Mouse (Mus musculus) forebrain, embryonic 11.5 days (tissue): Measurements from ENCODE around the gene Gm12185. TPM values are rescaled to one million over a fixed set of nuclear protein-coding genes. Genes with fewer than 3 reads are reported as not detected.
"Not testable (repeated sequence)": the region's sequence is repeated elsewhere in the genome, so short reads cannot be mapped to it uniquely, and the experiment has no call there.

Source experiments
- ATAC-seq: fragments of 200-750 bp; cut with Nextera tagmentation; replicated peaks from 2 replicates; pipeline ENCODE4 v1.8.0; 2017; ENCODE audit warnings: moderate TSS enrichment; ENCODE audit not compliant: low FRiP score
- DNase-seq: peaks from one replicate; pipeline ENCODE4 v3.0.0-alpha.2; 2017; ENCODE audit warnings: low spot score
- H3K27ac ChIP-seq: fragments of 300-500 bp; sonication (generic); 2 replicates; pipeline ENCODE4 v1.5.1; 2014; ENCODE audit warnings: low read depth, low read length
- H3K27me3 ChIP-seq: fragments of 300-500 bp; sonication (generic); 2 replicates; pipeline ENCODE4 v1.6.1; 2014; ENCODE audit warnings: mild to moderate bottlenecking, low read length, mixed read lengths; ENCODE audit not compliant: control insufficient read depth, insufficient read depth
- H3K36me3 ChIP-seq: fragments of 300-500 bp; sonication (generic); 2 replicates; pipeline ENCODE4 v1.6.1; 2014; ENCODE audit warnings: mild to moderate bottlenecking, low read length, moderate library complexity, mixed read lengths; ENCODE audit not compliant: control insufficient read depth, insufficient read depth
- H3K4me1 ChIP-seq: fragments of 300-500 bp; sonication (generic); replicated peaks from 2 replicates; pipeline ENCODE4 v1.6.1; 2014; ENCODE audit warnings: low read length, mixed read lengths; ENCODE audit not compliant: control insufficient read depth, insufficient read depth
- H3K4me2 ChIP-seq: fragments of 300-500 bp; sonication (generic); 2 replicates; pipeline ENCODE4 v1.6.1; 2014; ENCODE audit warnings: low read depth, mild to moderate bottlenecking, low read length, moderate library complexity, mixed read lengths; ENCODE audit not compliant: severe bottlenecking
- H3K4me3 ChIP-seq: fragments of 300-500 bp; sonication (generic); 2 replicates; pipeline ENCODE4 v1.5.1; 2014; ENCODE audit warnings: low read depth, low read length
- H3K9ac ChIP-seq: fragments of 300-500 bp; sonication (generic); 2 replicates; pipeline ENCODE4 v1.6.1; 2014; ENCODE audit warnings: low read length
- H3K9me3 ChIP-seq: fragments of 300-500 bp; sonication (generic); 2 replicates; pipeline ENCODE4 v1.6.1; 2016; ENCODE audit warnings: low read length, mixed read lengths; ENCODE audit not compliant: control insufficient read depth
- WGBS: fragments of 180-500 bp; shearing (Covaris S2); extraction: QIAGEN DNeasy Blood & Tissue Kit; methylation state at CpG from one replicate; pipeline ENCODE4 v1.1.7; 2014; 5-methylcytosine and 5-hydroxymethylcytosine counted together
- polyA plus RNA-seq: library from polyadenylated mRNA; unstranded; fragments of >200 nt; fragmentation: Nextera tagmentation; extraction: Ambion mirVana; gene quantifications from 2 replicates; pipeline ENCODE4 v1.2.1, GENCODE M21; 2014

Gm12185 gene
- not detected in 2 replicates for polyA plus RNA-seq

GRCm38 (mm10) chr11:48991740-48992520, at the start of gene Gm12185:
TSS of gene Gm12185 (minus strand) at chr11:48992226.
- H3K9ac ChIP-seq, H3K4me3 ChIP-seq, H3K9me3 ChIP-seq, DNase-seq, ATAC-seq, H3K27me3 ChIP-seq, H3K4me2 ChIP-seq, H3K36me3 ChIP-seq, H3K27ac ChIP-seq, H3K4me1 ChIP-seq: not testable (repeated sequence)
- 72% methylated on average over 4 of the region's 4 CpGs for WGBS

- not testable (repeated sequence) for H3K4me1 ChIP-seq, H3K27ac ChIP-seq, H3K27me3 ChIP-seq, H3K4me3 ChIP-seq, ATAC-seq, H3K36me3 ChIP-seq, H3K9me3 ChIP-seq, DNase-seq, H3K9ac ChIP-seq, H3K4me2 ChIP-seq
Observed at GRCm38 (mm10) chr11:49012074-49012473, 20.0 kb upstream of the Gm12185 start.

- not testable (repeated sequence) for H3K9ac ChIP-seq, H3K27ac ChIP-seq, H3K4me3 ChIP-seq, ATAC-seq, H3K4me2 ChIP-seq, H3K27me3 ChIP-seq, H3K36me3 ChIP-seq, DNase-seq, H3K4me1 ChIP-seq, H3K9me3 ChIP-seq
- WGBS: 75% methylated on average over 1 of the region's 1 CpGs
Observed at GRCm38 (mm10) chr11:49006785-49007184, 14.8 kb upstream of the Gm12185 start.

GRCm38 (mm10) chr11:49006317-49006716, 14.3 kb upstream of the Gm12185 start:
- not testable (repeated sequence) for H3K4me2 ChIP-seq, H3K4me3 ChIP-seq, H3K9me3 ChIP-seq, H3K27ac ChIP-seq, ATAC-seq, H3K4me1 ChIP-seq, H3K36me3 ChIP-seq, H3K27me3 ChIP-seq, H3K9ac ChIP-seq, DNase-seq
- 84% methylated on average over 2 of the region's 2 CpGs for WGBS

- not testable (repeated sequence) for H3K9me3 ChIP-seq, H3K9ac ChIP-seq, H3K27ac ChIP-seq, H3K4me3 ChIP-seq, ATAC-seq, H3K36me3 ChIP-seq, H3K4me2 ChIP-seq, H3K4me1 ChIP-seq, H3K27me3 ChIP-seq, DNase-seq
- 87% methylated on average over 1 of the region's 1 CpGs for WGBS
Observed at GRCm38 (mm10) chr11:49000411-49000810, 8.4 kb upstream of the Gm12185 start.

GRCm38 (mm10) chr11:48994018-48994417, 2.0 kb upstream of the Gm12185 start, which contains the start of gene Tgtp1:
TSS of gene Tgtp1 (minus strand) at chr11:48994172.
- DNase-seq, H3K9ac ChIP-seq, ATAC-seq, H3K36me3 ChIP-seq, H3K27ac ChIP-seq, H3K4me1 ChIP-seq, H3K4me2 ChIP-seq, H3K4me3 ChIP-seq, H3K27me3 ChIP-seq, H3K9me3 ChIP-seq: not testable (repeated sequence)
- 62% methylated on average over 2 of the region's 2 CpGs for WGBS

- not testable (repeated sequence) for H3K4me2 ChIP-seq, ATAC-seq, H3K9me3 ChIP-seq, H3K4me1 ChIP-seq, DNase-seq, H3K36me3 ChIP-seq, H3K4me3 ChIP-seq, H3K27me3 ChIP-seq, H3K9ac ChIP-seq, H3K27ac ChIP-seq
- WGBS: 80% methylated on average over 10 of the region's 10 CpGs
Observed at GRCm38 (mm10) chr11:48993296-48993695, 1.3 kb upstream of the Gm12185 start.

- WGBS: 86% methylated on average over 2 of the region's 2 CpGs
- H3K27me3 ChIP-seq, H3K9me3 ChIP-seq, H3K4me3 ChIP-seq, ATAC-seq, H3K9ac ChIP-seq, DNase-seq, H3K4me2 ChIP-seq, H3K4me1 ChIP-seq, H3K27ac ChIP-seq, H3K36me3 ChIP-seq: not testable (repeated sequence)
Observed at GRCm38 (mm10) chr11:48989981-48990380, 2.0 kb downstream of the Gm12185 start.

- not testable (repeated sequence) for H3K9me3 ChIP-seq, H3K4me2 ChIP-seq, H3K36me3 ChIP-seq, H3K4me1 ChIP-seq, ATAC-seq, H3K27me3 ChIP-seq, H3K4me3 ChIP-seq, DNase-seq, H3K27ac ChIP-seq, H3K9ac ChIP-seq
- 93% methylated on average over 2 of the region's 3 CpGs for WGBS
Observed at GRCm38 (mm10) chr11:48988219-48988618, 3.8 kb downstream of the Gm12185 start.
